Mouse (Mus musculus) spleen, adult 2 months (tissue): ENCODE measurements around the gene Gm7137.
"Not testable (repeated sequence)": the region's sequence is repeated elsewhere in the genome, so short reads cannot be mapped to it uniquely, and the experiment has no call there.

Experiments used
- CTCF ChIP-seq: fragments of 200-500 bp; IDR thresholded peaks from 2 replicates; pipeline ENCODE4 v1.5.1; 2011; ENCODE audit warnings: mild to moderate bottlenecking, inconsistent platforms; ENCODE audit not compliant: insufficient read depth, insufficient read length, insufficient replicate concordance; ENCODE audit errors: extremely low read depth
- POLR2A ChIP-seq: fragments of 200-500 bp; IDR thresholded peaks from 2 replicates; pipeline ENCODE4 v1.6.1; 2011; ENCODE audit warnings: low read depth, low read length, inconsistent platforms

DNA sequence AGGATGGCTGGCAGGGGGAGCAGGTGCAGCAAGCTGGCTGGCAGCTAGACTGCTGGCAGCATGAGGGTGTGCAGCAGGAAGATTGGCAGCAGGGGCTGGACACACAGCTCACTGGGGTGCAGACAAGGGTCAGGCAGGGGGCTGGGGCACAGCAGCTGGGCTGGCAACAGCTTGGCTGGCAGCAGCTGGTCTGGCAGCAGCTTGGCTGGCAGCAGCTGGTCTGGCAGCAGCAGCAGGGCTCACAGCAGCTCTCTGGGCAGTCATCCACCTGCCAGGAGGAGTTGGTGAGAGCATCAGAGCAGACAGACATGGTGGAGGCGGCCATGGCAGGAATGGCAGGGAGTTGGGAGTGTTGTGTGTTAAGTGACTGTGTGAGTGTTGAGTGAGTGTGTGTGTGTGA is at the start of gene Gm7137:
- not testable (repeated sequence) for TF ChIP-seq POLR2A, CTCF
